Mouse (Mus musculus): ENCODE results near the gene Prkd3.

Prkd3 gene

DNA sequence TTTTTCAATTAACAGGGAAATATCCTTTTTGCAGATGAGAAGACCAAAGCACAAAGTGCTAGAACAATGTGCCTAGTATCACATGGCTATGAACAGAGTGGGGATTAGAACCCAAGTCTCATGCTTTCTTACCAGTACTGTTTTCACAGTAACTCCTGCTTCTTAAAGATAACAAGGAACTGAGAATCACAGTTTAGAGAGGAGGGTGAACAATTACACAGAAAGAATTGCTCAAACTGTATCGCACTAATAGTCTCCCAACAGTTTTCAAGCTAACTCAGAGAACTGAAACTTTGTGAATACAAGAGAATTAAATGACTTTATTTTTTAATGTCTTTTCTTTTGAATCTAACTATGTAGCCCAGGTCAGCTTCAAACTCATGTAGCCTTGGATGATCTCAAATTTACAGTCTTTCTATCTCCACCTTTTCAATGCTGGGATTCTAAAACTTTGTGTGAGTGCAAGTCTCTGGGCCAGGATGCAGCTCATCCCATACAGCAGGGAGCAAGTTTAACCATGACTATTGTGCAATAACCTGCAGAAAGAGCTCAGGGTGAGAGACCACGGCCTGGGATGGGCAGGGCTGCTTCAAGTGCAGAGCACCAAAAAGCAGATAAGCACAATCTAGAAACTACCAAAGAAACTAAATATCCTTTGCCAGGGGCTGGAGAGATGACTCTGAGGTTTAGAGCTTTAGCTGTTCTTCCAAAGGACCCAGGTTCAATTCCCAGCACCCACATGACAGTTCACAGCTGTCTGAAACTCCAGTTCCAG, 5.5 kb downstream of the Prkd3 start:
- intact Hi-C loops (cut with DNase I): no loop called here

DNA sequence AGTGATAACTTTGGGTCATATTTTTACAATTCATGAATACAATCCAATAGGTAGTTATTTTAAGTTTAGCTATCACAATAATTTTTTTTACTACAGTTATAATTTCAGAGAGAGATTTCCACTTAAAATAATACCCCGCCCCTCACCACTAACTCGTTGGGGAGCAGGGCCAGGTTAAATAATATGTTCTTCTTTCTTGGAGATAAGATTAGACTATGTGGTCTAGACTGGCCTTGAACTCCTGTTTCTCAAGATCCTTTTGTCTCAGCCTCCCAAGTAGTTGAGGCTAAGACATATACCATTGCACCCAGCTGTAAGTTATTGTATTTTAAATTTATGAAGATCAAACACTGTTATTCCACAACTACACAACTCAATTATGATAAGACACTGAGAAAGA, 7.0 kb downstream of the Prkd3 start:
- intact Hi-C loops (cut with DNase I): no loop called here

DNA sequence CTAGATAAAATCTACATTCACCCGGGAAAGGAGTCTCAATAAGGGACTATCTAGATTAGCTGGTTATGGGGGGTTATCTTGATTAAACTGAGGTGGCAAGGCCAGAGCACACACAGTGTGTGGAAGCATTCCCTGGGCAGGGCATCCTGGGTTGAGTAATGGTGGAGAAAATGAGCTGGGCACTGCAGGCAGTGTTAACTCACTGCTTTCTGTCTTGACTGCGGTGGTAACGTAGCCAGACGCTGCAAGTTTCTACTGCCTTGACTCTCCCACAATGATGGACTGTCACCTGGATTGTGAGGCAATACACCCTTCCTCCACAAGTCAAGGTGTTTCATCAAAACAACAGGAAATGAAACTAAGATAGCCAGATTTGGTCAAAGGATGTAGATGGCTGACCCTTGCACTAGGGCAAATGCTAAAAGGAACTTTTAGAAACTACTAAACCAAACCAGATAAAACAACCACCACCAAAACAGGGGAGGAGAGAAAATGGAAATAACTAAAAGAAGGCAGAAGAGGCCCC, 20.8 kb downstream of the Prkd3 start:
- intact Hi-C loops (cut with DNase I): no loop called here

GRCm38 (mm10) chr17:78999189-78999588, 21.4 kb downstream of the Prkd3 start:
- intact Hi-C loops (cut with DNase I): no loop called here

GRCm38 (mm10) chr17:78998130-78998529, 22.5 kb downstream of the Prkd3 start:
- intact Hi-C loops (cut with DNase I): no loop called here

DNA sequence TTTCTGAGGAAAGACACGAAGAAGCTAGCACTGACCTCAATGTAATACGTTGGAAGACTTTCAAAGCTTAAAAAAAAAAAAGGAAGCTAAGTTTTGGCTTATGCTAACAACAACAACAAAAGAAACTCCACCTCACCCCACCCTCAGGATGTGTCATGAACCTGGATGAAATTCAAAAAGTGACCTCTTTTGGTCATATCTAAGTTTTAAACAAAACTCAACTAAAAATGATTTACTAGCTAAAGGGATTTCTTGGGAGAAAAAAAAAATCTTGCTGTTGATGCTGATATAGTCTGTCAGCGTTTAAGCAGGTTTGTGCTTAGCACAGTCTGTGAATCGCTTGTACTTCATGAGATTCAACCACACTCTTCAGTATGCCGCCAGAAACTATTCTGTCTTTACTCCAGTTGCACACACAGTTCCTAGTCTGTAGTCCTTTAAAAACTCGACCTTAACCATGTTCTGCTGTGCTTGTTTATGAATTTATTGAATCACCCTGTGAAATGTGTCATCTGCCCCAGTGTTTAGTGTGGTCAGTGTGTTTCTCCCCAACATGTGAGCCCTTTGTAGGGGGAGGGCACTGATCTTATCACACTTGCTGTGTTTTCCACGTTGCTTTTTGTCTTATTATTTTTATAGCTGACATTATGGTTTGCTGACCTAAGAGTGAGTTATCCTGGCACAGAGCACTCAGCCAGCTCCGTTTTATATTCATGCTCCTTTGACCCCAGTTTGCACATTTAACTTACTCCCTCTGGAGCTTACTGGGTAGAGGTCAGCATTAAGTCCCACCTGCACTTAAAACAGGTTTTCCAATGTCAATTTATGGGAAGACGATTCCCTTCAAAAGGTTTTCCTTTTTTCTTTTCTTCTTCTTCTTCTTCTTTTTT, 25.4 kb downstream of the Prkd3 start:
- intact Hi-C loops (cut with DNase I): no loop called here

- intact Hi-C loops (cut with DNase I): no loop called here
Measured at GRCm38 (mm10) chr17:78994382-78994781, 26.2 kb downstream of the Prkd3 start.

DNA sequence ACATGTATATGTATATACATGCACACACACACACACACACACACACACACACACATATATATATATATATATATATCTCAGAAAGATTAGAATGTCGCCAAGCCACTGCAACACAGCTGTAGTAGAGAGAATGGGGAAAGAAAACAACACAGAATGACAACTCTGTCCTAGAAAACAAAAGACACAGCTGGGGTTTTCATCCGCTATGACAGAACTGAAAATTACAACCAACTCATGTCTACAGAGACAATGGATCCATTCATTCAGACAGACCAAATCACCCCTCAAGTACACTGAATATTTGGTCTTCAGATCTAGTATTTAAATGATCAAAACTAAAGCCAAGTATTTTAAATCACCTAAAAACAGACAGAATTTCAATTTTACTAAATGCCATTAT, 26.9 kb downstream of the Prkd3 start:
- intact Hi-C loops (cut with DNase I): no loop called here

DNA sequence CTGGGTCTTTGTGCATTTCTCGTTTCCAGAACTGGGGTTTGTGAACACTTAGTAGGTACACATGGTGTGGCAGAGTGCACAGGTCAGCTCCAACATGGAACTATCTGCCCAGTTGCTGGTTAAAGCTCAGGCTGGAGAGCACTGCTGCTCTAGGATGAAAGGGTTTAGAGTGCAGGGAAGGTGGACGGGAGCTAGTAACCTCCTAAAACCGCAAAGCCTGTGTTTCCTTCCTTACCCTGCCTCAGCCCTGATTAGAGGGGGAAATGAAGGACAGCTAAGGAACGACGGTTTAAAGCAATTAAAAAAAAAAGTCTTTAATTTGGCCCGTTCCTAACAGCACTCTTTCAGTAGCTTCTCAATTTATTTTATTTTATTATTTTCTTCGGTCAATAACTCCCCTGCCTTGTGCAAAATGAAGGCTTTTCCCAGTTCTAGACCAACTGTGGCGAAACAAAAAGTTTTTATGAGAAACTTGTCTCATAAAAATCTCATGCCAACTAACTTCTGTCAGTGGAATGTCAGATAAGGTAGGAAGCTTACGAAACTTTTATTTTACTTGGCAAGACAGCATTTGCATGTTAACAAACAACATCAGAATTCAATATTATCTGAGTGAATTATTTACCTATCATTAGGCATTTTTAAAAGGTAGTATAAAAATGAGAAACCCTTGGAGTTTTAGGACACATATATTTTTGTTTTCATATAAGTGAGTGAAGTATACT, 28.2 kb downstream of the Prkd3 start:
- intact Hi-C loops (cut with DNase I): no loop called here

GRCm38 (mm10) chr17:78991549-78991948, 29.1 kb downstream of the Prkd3 start:
- intact Hi-C loops (cut with DNase I): no loop called here

DNA sequence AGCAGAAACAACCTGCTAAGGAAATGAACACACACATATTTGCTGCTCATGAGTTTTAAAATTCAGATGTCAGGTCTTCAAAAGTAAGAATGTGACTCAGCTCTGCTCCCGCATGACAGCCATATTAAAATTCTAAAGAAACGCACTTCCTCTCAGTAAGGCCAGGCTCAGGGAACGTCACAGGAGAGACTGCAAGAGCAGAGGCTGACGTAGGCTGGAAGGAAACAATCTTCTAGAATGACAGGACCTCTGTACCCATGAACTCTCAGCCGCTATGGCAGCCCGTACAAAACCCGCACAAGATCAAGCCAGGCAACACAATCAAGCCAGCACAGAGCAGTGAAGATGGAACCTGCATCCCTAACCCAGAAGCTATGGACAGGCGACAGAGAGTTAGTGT, 31.6 kb downstream of the Prkd3 start:
- intact Hi-C loops (cut with DNase I): no loop called here

DNA sequence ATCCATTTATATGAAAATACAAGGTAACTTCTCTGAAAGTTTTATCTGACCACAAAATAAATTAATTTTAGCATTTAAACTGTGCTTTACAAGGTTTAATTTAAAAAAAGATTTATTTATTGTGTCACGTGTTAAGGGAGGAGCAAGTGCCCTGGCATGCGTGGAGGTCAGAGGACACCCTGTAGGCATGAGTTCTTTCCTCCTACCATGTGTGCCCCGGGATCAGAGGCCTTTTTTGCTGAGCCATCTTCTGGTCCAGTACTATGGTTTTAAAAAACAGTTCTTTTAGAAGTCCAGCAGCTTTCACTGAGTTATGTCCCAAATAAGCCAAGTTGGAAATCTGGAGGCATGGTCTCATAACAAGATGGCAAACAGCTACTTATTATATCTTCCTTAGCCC, 36.9 kb downstream of the Prkd3 start:
- intact Hi-C loops (cut with DNase I): no loop called here

DNA sequence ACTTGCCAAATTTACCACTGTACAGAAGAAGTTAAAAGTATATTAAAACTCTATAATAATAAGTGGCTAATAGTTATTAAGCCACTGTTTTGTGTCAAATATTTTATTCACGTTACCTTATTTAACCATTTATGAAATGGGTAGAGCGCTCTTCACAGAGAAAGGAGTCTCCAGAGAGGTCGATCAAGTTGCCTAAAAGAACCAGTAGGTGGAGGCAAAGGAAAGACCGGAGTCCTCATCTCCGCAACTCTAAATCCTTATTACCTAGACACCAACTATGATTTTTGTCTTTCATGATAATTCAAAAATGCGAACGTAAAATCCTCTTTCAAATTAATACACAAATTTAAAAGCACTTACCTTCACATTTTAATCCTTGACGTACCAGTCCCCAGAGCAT, 37.5 kb downstream of the Prkd3 start:
- intact Hi-C loops (cut with DNase I): no loop called here

DNA sequence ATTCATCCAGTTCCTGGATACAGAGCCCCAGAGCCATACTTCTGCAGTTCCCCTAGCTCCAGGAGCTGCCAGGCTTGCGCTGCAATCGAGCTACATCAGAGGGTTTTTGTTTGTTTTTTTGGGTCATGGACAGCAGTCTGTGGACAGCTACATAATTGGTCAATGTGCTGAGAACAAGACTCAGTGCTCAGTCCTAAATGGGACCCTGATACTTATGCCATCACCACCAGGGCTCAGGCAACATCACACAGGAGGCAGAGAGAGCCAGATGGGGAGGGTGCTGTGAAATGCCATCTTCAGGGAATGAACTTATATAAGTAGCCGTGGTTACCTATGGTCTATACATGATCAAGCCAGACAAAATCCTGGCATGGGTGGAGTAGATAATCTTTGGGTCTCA, 52.1 kb downstream of the Prkd3 start:
- intact Hi-C loops (cut with DNase I): no loop called here

- intact Hi-C loops (cut with DNase I): no loop called here
Measured at GRCm38 (mm10) chr17:78966092-78966883, 54.3 kb downstream of the Prkd3 start.

DNA sequence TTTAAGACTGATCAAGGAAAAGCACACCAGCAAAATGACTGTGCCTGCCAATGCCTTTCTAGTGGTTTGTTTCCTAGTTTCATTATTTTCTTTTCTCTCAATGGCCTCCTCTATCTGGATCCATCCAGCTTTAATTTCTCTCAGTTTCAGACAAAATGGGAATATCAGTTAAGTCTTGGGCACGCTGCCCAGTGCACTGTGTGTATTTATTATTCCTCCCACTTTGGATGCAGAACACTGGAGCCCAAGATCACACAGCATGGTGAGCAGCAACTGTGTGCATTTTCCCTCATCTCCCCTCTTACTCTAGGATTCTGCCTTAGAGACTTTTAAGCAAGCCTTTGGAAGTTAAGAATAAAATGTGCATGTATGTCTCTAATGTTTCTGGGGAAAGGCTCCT, 56.2 kb downstream of the Prkd3 start:
- intact Hi-C loops (cut with DNase I): no loop called here

GRCm38 (mm10) chr17:78959473-78959872, 61.1 kb downstream of the Prkd3 start:
- intact Hi-C loops (cut with DNase I): no loop called here

DNA sequence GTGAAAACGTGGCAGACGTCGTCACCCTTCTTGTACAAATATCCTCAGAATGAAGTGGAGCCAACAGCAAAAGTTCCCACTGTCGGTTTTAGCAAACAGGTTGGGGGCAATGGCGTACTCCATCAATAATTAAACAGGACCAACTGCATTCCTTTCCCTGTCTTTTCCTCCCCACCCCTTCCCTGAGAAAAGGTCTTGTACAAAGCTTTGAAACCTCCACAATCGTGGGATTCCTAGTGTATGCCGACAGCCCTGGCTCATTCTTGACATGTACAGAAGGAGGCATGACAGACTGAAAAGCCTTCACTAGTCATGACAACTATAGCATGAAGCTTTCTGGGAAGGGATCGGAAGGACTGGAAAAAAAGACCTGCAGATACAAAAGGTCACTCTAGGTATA, 67.4 kb downstream of the Prkd3 start:
- intact Hi-C loops (cut with DNase I): no loop called here

GRCm38 (mm10) chr17:78952070-78952469, 68.5 kb downstream of the Prkd3 start:
- intact Hi-C loops (cut with DNase I): no loop called here

GRCm38 (mm10) chr17:78951225-78951624, 69.4 kb downstream of the Prkd3 start:
- intact Hi-C loops (cut with DNase I): no loop called here

GRCm38 (mm10) chr17:78942579-78942978, 78.0 kb downstream of the Prkd3 start:
- intact Hi-C loops (cut with DNase I): no loop called here

Measured in adrenal gland (tissue).